Mouse (Mus musculus) left cerebral cortex, adult 9 months (tissue): ENCODE results near the gene Gimap9.

Source experiments
- DNase-seq, 2 experiments: peaks; one replicate each; pipeline ENCODE4 v3.0.0; 2022; ENCODE audit warnings: low spot score in 2 of 2

Gimap9 gene

GRCm38 (mm10) chr6:48689320-48689719 lies 13.4 kb downstream of the Gimap9 start:
- DNase-seq = no peak

- DNase-seq = no peak
Observed at GRCm38 (mm10) chr6:48692962-48693361, 17.0 kb downstream of the Gimap9 start.

- no peak for DNase-seq
Observed at GRCm38 (mm10) chr6:48696830-48697554, 21.1 kb downstream of the Gimap9 start.

DNA sequence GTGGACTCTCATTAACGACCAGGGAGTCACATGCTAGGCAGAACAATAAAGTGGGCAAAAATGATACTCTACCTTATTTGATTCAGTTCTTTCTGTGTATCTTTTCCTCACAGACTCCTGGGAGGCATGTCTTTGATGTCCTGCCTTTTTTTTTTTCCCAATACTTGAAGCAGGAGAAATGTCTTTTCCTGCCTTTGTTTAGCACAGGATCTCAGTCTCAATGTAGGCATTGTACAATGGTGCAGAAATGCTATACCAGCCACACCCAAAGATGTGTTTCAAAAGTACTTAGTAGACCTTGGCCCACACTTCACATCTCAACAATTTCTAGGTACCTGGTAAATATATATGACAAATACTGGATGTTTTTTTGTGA lies 21.6 kb downstream of the Gimap9 start:
- no peak for DNase-seq

DNA sequence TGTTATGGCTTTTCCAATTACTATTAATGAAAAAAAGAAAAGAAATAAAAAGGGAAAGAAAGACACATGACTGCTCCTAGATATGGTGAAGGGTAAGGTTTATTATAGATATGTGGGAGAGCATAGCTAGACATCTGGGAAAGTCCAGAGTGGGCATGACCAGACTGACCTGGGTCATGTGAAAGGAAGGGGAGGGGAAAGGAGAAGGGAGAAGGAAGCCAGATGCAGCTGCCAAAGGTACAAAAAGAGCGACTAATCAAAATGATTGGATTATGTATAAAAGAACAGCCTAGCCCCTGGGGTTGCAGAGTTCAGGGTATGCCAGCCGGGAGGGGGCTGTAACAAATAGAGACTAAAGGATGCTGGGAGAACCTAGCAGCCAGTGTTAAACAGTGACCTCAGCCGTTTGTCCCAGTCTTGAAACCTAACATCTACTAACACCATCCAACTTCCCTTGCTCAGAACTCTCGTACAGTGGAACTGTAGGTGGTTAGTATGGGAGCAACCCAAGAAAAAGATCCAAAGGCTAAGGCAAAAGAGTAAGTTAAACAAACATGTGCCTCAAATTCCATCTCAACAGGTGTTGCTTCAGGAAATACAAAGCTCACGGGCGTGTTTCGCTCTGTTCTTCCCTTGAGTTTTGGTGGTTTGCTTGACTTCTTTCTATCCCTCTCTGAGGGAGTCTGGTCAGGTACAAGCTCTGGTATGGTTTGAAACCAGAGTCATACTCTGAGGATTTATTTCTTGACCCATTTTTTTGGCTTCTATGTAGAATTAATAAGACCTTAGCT lies 22.3 kb downstream of the Gimap9 start:
- no peak for DNase-seq

- DNase-seq = no peak
Observed at GRCm38 (mm10) chr6:48698888-48699287, 23.0 kb downstream of the Gimap9 start.

DNA sequence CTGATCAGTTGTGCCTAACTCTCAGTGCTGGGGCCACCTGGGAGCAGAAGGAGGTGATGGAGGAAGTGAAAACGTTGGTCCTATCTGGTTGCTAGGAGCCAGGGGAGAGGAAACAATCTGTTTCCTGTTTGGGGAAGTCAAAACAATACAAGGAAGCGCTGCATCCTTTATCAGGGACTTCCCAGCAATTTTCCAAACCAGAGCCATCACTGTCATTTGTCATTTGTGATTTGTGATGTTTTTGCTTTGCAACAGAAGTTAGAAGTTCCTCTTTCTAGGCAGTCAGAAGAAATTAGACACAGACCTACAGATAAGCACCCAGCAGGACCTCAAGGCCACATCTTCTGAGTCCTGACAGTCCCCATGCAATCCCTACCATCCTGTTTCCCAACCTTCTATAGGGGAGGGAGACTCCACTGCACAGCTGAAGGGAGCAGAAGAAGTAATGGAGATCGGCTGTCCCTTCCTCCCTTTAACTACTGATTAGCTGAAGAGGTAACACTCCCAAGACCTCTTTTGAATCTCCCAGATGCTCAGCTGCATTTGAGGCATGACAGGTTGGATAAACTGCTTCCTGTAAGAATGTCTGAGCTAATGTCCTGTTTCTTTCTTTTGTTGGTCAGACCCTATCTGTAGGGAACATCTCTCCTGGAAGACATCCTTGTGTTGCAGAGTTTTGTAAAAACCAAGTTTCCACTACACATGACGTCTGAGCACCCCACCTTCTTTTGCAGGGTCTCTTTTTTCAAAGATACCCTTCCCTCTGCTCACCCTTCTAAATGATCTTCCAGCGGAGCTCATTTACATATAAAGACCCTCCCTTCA lies 24.5 kb downstream of the Gimap9 start:
- DNase-seq = no peak

GRCm38 (mm10) chr6:48702146-48702545 lies 26.2 kb downstream of the Gimap9 start:
- DNase-seq = no peak

- no peak for DNase-seq
Observed at GRCm38 (mm10) chr6:48702601-48703000, 26.7 kb downstream of the Gimap9 start.

- no peak for DNase-seq
Observed at GRCm38 (mm10) chr6:48704146-48704545, 28.2 kb downstream of the Gimap9 start.

- no peak for DNase-seq
Observed at GRCm38 (mm10) chr6:48706130-48706529, 30.2 kb downstream of the Gimap9 start.

DNA sequence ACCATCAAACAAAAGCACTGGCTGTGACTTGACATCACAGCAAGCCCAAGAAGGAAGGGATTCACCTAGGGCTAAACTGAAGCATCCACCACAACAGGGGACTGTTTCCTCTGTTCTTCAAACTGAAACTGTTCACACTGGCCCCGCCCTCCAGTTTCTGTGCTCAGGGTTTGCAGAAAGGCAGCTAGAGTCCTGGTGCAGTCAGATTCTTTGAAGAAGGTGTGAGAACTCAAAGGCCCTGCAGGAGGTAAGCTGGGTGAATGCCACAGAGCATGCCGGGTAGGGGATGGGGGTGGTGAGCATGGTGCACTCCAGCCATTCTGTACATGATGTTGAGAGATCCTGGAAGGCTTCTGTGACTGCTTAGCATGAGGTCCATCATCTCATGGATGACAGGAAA lies 42.5 kb downstream of the Gimap9 start, which contains the start of the genes Gm28053 and Gimap7:
Gene Gm28053 (plus strand): TSS at position 153 of the 400 bp plus-strand sequence.
Gene Gimap7 (plus strand): TSS at position 167 of the 400 bp plus-strand sequence.
- no peak for DNase-seq

DNA sequence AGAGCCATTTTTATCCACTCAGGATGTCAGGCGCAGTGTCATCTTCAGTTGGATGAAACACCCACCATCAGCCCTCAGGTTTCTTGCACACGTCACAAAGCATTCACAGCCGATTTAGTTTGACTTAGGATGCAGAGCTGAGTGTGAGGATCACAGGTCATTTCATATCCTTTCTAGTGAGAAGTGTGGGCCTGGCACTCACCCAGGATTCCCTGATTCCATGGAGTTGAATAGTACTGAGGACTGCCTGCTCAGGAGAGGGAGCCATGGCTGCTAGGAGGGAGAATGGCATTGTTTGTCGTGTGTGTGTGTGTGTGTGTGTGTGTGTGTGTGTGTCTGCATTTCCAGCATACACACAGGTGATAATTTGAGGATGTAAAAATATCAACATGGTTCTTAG lies 44.4 kb downstream of the Gimap9 start:
- DNase-seq = no peak

- DNase-seq = no peak
Observed at GRCm38 (mm10) chr6:48723468-48723867, 47.5 kb downstream of the Gimap9 start.

GRCm38 (mm10) chr6:48725476-48725875 lies 49.5 kb downstream of the Gimap9 start:
- DNase-seq = peak; percentile 32 to 52

DNA sequence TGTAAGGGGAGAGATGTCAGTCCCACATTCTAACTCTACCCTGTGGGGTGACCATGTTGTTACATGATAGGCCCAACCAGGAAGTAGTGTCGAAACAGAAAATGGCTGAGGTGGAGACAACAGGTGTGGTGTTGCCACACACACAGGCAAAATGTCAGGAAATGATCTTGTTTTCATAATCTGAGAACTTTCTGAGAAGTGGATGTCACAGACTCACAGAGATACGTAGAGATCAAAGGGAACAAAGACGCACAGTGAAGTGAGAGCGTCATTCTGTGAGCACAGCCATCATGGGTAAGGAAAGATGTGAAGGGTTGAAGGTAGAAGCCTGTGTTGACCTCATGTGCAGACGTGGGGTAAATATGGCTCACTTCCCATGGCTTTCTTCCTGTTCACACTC lies 51.8 kb downstream of the Gimap9 start:
- no peak for DNase-seq
